Mouse (Mus musculus): ENCODE data around the gene Ngb.

GRCm38 (mm10) chr12:87132210-87132609, 29.9 kb upstream of the Ngb start:
- no peak for TF ChIP-seq POLR2A (IDR thresholded peaks at IDR 0.05; ENCODE audit: control insufficient read depth, extremely low read depth, insufficient read depth, low read length, poor library complexity)
- TF ChIP-seq CTCF (IDR thresholded peaks at IDR 0.05; ENCODE audit: borderline replicate concordance, control insufficient read depth, extremely low read depth, insufficient read depth, low read length, poor library complexity), result no peak
